Mouse (Mus musculus): ENCODE measurements at regions not wholly inside any gene's neighbourhood (a gene's known extent, or its start where the extent isn't known, plus 50 kb on each side); places are given as distances from the start of the nearest gene placed in this dataset.

GRCm38 (mm10) chr12:13164791-13165190 lies 84.2 kb downstream of the Ddx1 start:
- 91% methylated on average over 2 of the region's 2 CpGs for WGBS
- no peak for ATAC-seq (ENCODE audit: low FRiP score, low read depth)
- Histone ChIP-seq H3K9me3 (no peaks in the 10 kb centered on the region), H3K4me3 (no peak overlapping the region), H3K4me1 (peaks cover 3% of the 10 kb centered on the region; the same call in 1 of the 2 replicates), H3K27ac (no peak overlapping the region), H3K4me2 (replicated peaks) (no peak overlapping the region), H3K36me3 (no peaks in the 10 kb centered on the region), H3K27me3 (replicated peaks) (no peaks in the 10 kb centered on the region), H3K9ac (no peak overlapping the region)

- Histone ChIP-seq H3K4me2 (replicated peaks) (no peak overlapping the region), H3K27ac (no peak overlapping the region), H3K9me3 (no peaks in the 10 kb centered on the region), H3K9ac (no peak overlapping the region), H3K4me3 (no peak overlapping the region), H3K27me3 (replicated peaks) (no peaks in the 10 kb centered on the region), H3K36me3 (no peaks in the 10 kb centered on the region), H3K4me1 (peaks cover 6% of the 10 kb centered on the region; the same call in 1 of the 2 replicates)
- WGBS: 96% methylated on average over 1 of the region's 1 CpGs
- ATAC-seq (ENCODE audit: low FRiP score, low read depth): no peak
Observed at GRCm38 (mm10) chr12:13161051-13161450, 88.0 kb downstream of the Ddx1 start.

- ATAC-seq (ENCODE audit: low FRiP score, low read depth): peak; percentile 81
- H3K27ac ChIP-seq: no peak overlapping the region
- H3K9me3 ChIP-seq: no peaks in the 10 kb centered on the region
Observed at GRCm38 (mm10) chr12:13159346-13160055, 89.5 kb downstream of the Ddx1 start.

GRCm38 (mm10) chr12:13157666-13158381 lies 91.2 kb downstream of the Ddx1 start:
- Histone ChIP-seq H3K27me3 (replicated peaks) (no peaks in the 10 kb centered on the region), H3K27ac (no peak overlapping the region), H3K4me1 (peaks cover 6% of the 10 kb centered on the region; the same call in 1 of the 2 replicates), H3K4me3 (no peak overlapping the region), H3K9me3 (no peaks in the 10 kb centered on the region), H3K9ac (no peak overlapping the region), H3K4me2 (replicated peaks) (no peak overlapping the region), H3K36me3 (no peaks in the 10 kb centered on the region)
- no peak for ATAC-seq (ENCODE audit: low FRiP score, low read depth)
- 75% methylated on average over 7 of the region's 7 CpGs for WGBS

More at GRCm38 (mm10) chr12:13159346-13160055, 89.5 kb downstream of the Ddx1 start:
- Histone ChIP-seq H3K27me3 (replicated peaks) (no peaks in the 10 kb centered on the region), H3K9ac (no peak overlapping the region), H3K4me3 (no peak overlapping the region), H3K36me3 (no peaks in the 10 kb centered on the region), H3K4me1 (peaks cover 6% of the 10 kb centered on the region; the same call in 1 of the 2 replicates), H3K4me2 (replicated peaks) (no peak overlapping the region)

GRCm38 (mm10) chr12:13157089-13157488 lies 91.9 kb downstream of the Ddx1 start:
- no peak for ATAC-seq (ENCODE audit: low FRiP score, low read depth)
- H3K4me3 ChIP-seq: no peak overlapping the region
- H3K9ac ChIP-seq: no peak overlapping the region
- H3K4me1 ChIP-seq: peaks cover 6% of the 10 kb centered on the region; the same call in 1 of the 2 replicates
- no peaks in the 10 kb centered on the region for H3K27me3 ChIP-seq (replicated peaks)
- WGBS: 72% methylated on average over 10 of the region's 10 CpGs
- H3K4me2 ChIP-seq (replicated peaks): no peak overlapping the region
- no peaks in the 10 kb centered on the region for H3K9me3 ChIP-seq
- H3K27ac ChIP-seq: no peak overlapping the region
- H3K36me3 ChIP-seq: no peaks in the 10 kb centered on the region

- 75% methylated on average over 4 of the region's 4 CpGs for WGBS
Observed at GRCm38 (mm10) chr12:13150751-13151150, 98.3 kb downstream of the Ddx1 start.

GRCm38 (mm10) chr12:13147251-13147650 lies 101.8 kb downstream of the Ddx1 start:
- Histone ChIP-seq H3K4me3 (no peak overlapping the region), H3K27me3 (replicated peaks) (no peaks in the 10 kb centered on the region), H3K4me2 (replicated peaks) (no peak overlapping the region), H3K27ac (no peak overlapping the region), H3K4me1 (no peaks in the 10 kb centered on the region), H3K36me3 (no peaks in the 10 kb centered on the region), H3K9ac (no peak overlapping the region), H3K9me3 (no peaks in the 10 kb centered on the region)
- no peak for ATAC-seq (ENCODE audit: low FRiP score, low read depth)
- WGBS: 84% methylated on average over 4 of the region's 4 CpGs

More at GRCm38 (mm10) chr12:13150751-13151150, 98.3 kb downstream of the Ddx1 start:
- no peak overlapping the region for H3K9ac ChIP-seq
- no peak overlapping the region for H3K27ac ChIP-seq
- ATAC-seq (ENCODE audit: low FRiP score, low read depth): no peak
- no peaks in the 10 kb centered on the region for H3K36me3 ChIP-seq
- no peaks in the 10 kb centered on the region for H3K27me3 ChIP-seq (replicated peaks)
- no peak overlapping the region for H3K4me3 ChIP-seq
- no peak overlapping the region for H3K4me2 ChIP-seq (replicated peaks)
- no peaks in the 10 kb centered on the region for H3K9me3 ChIP-seq
- H3K4me1 ChIP-seq: no peaks in the 10 kb centered on the region

- Histone ChIP-seq H3K4me1 (no peaks in the 10 kb centered on the region), H3K27ac (no peak overlapping the region), H3K36me3 (no peaks in the 10 kb centered on the region), H3K9me3 (no peaks in the 10 kb centered on the region), H3K4me2 (replicated peaks) (no peak overlapping the region), H3K9ac (no peak overlapping the region), H3K4me3 (no peak overlapping the region), H3K27me3 (replicated peaks) (no peaks in the 10 kb centered on the region)
- no peak for ATAC-seq (ENCODE audit: low FRiP score, low read depth)
- 74% methylated on average over 10 of the region's 10 CpGs for WGBS
Observed at GRCm38 (mm10) chr12:13145186-13146115, 103.6 kb downstream of the Ddx1 start.

- WGBS: 92% methylated on average over 1 of the region's 1 CpGs
- no peaks in the 10 kb centered on the region for H3K27me3 ChIP-seq (replicated peaks)
- H3K27ac ChIP-seq: no peak overlapping the region
- H3K4me2 ChIP-seq (replicated peaks): no peak overlapping the region
- H3K9ac ChIP-seq: no peak overlapping the region
- no peaks in the 10 kb centered on the region for H3K4me1 ChIP-seq
- no peaks in the 10 kb centered on the region for H3K9me3 ChIP-seq
- no peaks in the 10 kb centered on the region for H3K36me3 ChIP-seq
- H3K4me3 ChIP-seq: no peak overlapping the region
- no peak for ATAC-seq (ENCODE audit: low FRiP score, low read depth)
Observed at GRCm38 (mm10) chr12:13144739-13145138, 104.3 kb downstream of the Ddx1 start.

- H3K36me3 ChIP-seq: no peaks in the 10 kb centered on the region
- H3K9me3 ChIP-seq: no peaks in the 10 kb centered on the region
- WGBS: 92% methylated on average over 6 of the region's 6 CpGs
- H3K27ac ChIP-seq: no peak overlapping the region
- no peak overlapping the region for H3K9ac ChIP-seq
- H3K4me1 ChIP-seq: no peaks in the 10 kb centered on the region
- no peak overlapping the region for H3K4me2 ChIP-seq (replicated peaks)
- no peak for ATAC-seq (ENCODE audit: low FRiP score, low read depth)
- no peaks in the 10 kb centered on the region for H3K27me3 ChIP-seq (replicated peaks)
- no peak overlapping the region for H3K4me3 ChIP-seq
Observed at GRCm38 (mm10) chr12:13140636-13141035, 108.4 kb downstream of the Ddx1 start.

GRCm38 (mm10) chr12:13139189-13139588 lies 109.8 kb downstream of the Ddx1 start:
- H3K27me3 ChIP-seq (replicated peaks): no peaks in the 10 kb centered on the region
- ATAC-seq (ENCODE audit: low FRiP score, low read depth): no peak

GRCm38 (mm10) chr12:13134168-13134567 lies 114.8 kb downstream of the Ddx1 start:
- ATAC-seq (ENCODE audit: low FRiP score, low read depth): no peak
- H3K27ac ChIP-seq: no peak overlapping the region
- H3K4me2 ChIP-seq (replicated peaks): no peak overlapping the region
- no peaks in the 10 kb centered on the region for H3K27me3 ChIP-seq (replicated peaks)
- no peaks in the 10 kb centered on the region for H3K9me3 ChIP-seq
- no peaks in the 10 kb centered on the region for H3K4me1 ChIP-seq
- no peak overlapping the region for H3K9ac ChIP-seq
- no peaks in the 10 kb centered on the region for H3K36me3 ChIP-seq
- no peak overlapping the region for H3K4me3 ChIP-seq
- WGBS: 87% methylated on average over 5 of the region's 10 CpGs

More at GRCm38 (mm10) chr12:13139189-13139588, 109.8 kb downstream of the Ddx1 start:
- 80% methylated on average over 5 of the region's 5 CpGs for WGBS
- Histone ChIP-seq H3K9ac (no peak overlapping the region), H3K27ac (no peak overlapping the region), H3K36me3 (no peaks in the 10 kb centered on the region), H3K9me3 (no peaks in the 10 kb centered on the region), H3K4me3 (no peak overlapping the region), H3K4me2 (replicated peaks) (no peak overlapping the region), H3K4me1 (no peaks in the 10 kb centered on the region)
